Mouse (Mus musculus): ENCODE measurements around the gene Krt86. TPM values are rescaled to one million over a fixed set of nuclear protein-coding genes. Genes with fewer than 3 reads are reported as not detected.

Gene Krt86
- total RNA-seq (2012; rRNA removed) (not detected in 2 replicates), total RNA-seq (2014; rRNA removed) (not detected in 2 replicates), polyA plus RNA-seq (2012; ENCODE audit: insufficient read length, low read depth) (not detected in 2 replicates)

GRCm38 (mm10) chr15:101472952-101473528 lies at the start of gene Krt86:
Krt86 (plus strand) TSS chr15:101473478.
- Histone ChIP-seq H3K9ac (ENCODE audit: insufficient read depth, low read depth) (no peak within 1 kb of the TSS), H3K4me1 (ENCODE audit: control insufficient read depth in 1 of 2, insufficient read depth in 2 of 2) (no peaks in the 10 kb centered on the region), H3K27me3 (replicated peaks) (peaks cover 76% of the 10 kb centered on the region), H3K79me2 (replicated peaks; ENCODE audit: control insufficient read depth, extremely low read depth, insufficient read depth, poor library complexity, severe bottlenecking) (no peaks in the 10 kb centered on the region), H3K4me2 (ENCODE audit: insufficient read depth, low read depth, poor library complexity, severe bottlenecking) (no peak within 1 kb of the TSS), H3K4me3 (replicated peaks in 1 of 3; ENCODE audit: low read depth in 2 of 3, low read length in 2 of 3, poor library complexity in 1 of 3) (no peak within 1 kb of the TSS), H3K27ac (ENCODE audit: insufficient read depth, low read depth) (no peak within 1 kb of the TSS), H3K9me3 (replicated peaks; ENCODE audit: low read length) (no peaks in the 10 kb centered on the region), H3K36me3 (replicated peaks in 1 of 2; ENCODE audit: control insufficient read depth in 1 of 2, insufficient read depth in 1 of 2, low read length in 1 of 2) (no peaks in the 10 kb centered on the region)
- TF ChIP-seq TCF12 (IDR thresholded peaks at IDR 0.05; ENCODE audit: low read depth, low read length) = no peak
- TF ChIP-seq IRF4 (IDR thresholded peaks at IDR 0.05; ENCODE audit: low read depth, low read length) = no peak
- TF ChIP-seq ZNF384 (IDR thresholded peaks at IDR 0.05; ENCODE audit: low read depth, low read length) = peak; percentile 57
- 0 out of 2 replicates have a peak, but pooled peaks have one; percentile 26 for TF ChIP-seq MXI1 (IDR thresholded peaks at IDR 0.05; ENCODE audit: low read depth, low read length)
- TF ChIP-seq MYC (IDR thresholded peaks at IDR 0.05; ENCODE audit: low read depth, low read length) = no peak
- no peak for TF ChIP-seq NRF1 (IDR thresholded peaks at IDR 0.05; ENCODE audit: low read depth, low read length)
- no peak for TF ChIP-seq ZC3H11A (IDR thresholded peaks at IDR 0.05; ENCODE audit: low read depth, low read length)
- no peak for TF ChIP-seq E2F4 (IDR thresholded peaks at IDR 0.05; ENCODE audit: insufficient replicate concordance, low read depth, low read length)
- TF ChIP-seq USF2 (conservative IDR thresholded peaks at IDR 0.05; ENCODE audit: low read depth, low read length) = no peak
- TF ChIP-seq ZMIZ1 (IDR thresholded peaks at IDR 0.05; ENCODE audit: low read depth, low read length) = no peak
- no peak for TF ChIP-seq JUND (conservative IDR thresholded peaks at IDR 0.05; ENCODE audit: low read depth, low read length)
- TF ChIP-seq KAT2A (IDR thresholded peaks at IDR 0.05; ENCODE audit: insufficient replicate concordance, low read length) = no peak
- TF ChIP-seq CHD1 (IDR thresholded peaks at IDR 0.05; ENCODE audit: low read depth, low read length) = no peak
- TF ChIP-seq ZKSCAN1 (IDR thresholded peaks at IDR 0.05; ENCODE audit: borderline replicate concordance, low read depth, low read length) = no peak
- TF ChIP-seq EP300 (IDR thresholded peaks at IDR 0.05; ENCODE audit: low read length) = no peak
- no peak for TF ChIP-seq POLR2A (IDR thresholded peaks at IDR 0.05; ENCODE audit: low read depth, low read length)
- peak; percentile 39 for DNase-seq (ENCODE audit: extremely low read depth)
- in situ Hi-C loops (cut with MboI; ENCODE audit: low pct_ligation_motif_present, low pct_unique_long_range_greater_than_20kb, low sequenced_read_pairs) = no loop called here
- dilution Hi-C loops (cut with MboI; ENCODE audit: extremely low pct_ligation_motif_present, extremely low pct_unique_long_range_greater_than_20kb, low sequenced_read_pairs) = no loop called here

DNA sequence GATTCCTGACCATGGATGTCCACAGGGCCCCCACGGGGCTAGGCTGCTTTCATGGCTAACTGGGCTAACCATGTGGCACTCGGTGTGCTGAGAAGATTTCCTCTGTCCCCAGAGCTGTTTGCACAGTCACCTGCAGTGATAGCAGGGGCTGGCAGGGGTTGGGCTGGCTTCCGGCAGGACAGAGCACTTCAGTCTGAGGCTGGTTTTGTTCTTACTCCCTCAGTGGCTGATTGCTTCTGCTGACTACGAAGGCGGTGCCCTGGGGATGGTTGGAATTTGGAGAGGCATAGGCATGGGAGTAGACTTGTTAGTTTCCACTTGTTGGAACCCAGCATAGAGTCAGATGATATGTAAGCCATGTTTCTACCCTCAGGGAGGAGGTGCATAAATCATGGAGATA lies 48.4 kb upstream of the Krt86 start:
- peaks cover 54% of the 10 kb centered on the region for H3K27me3 ChIP-seq (replicated peaks)
- H3K36me3 ChIP-seq (replicated peaks in 1 of 2; ENCODE audit: control insufficient read depth in 1 of 2, insufficient read depth in 1 of 2, low read length in 1 of 2) = no peaks in the 10 kb centered on the region
- no peak overlapping the region for H3K9ac ChIP-seq (ENCODE audit: insufficient read depth, low read depth)
- H3K4me1 ChIP-seq (ENCODE audit: control insufficient read depth in 1 of 2, insufficient read depth in 2 of 2) = no peaks in the 10 kb centered on the region; a peak in 1 of 4 replicates
- H3K4me2 ChIP-seq (ENCODE audit: insufficient read depth, low read depth, poor library complexity, severe bottlenecking) = no peak overlapping the region
- no peak for TF ChIP-seq USF2 (conservative IDR thresholded peaks at IDR 0.05; ENCODE audit: low read depth, low read length)
- no peak for TF ChIP-seq SMC3 (IDR thresholded peaks at IDR 0.05; ENCODE audit: low read depth, low read length)
- no peak for TF ChIP-seq MAX (IDR thresholded peaks at IDR 0.05; ENCODE audit: low read length)
- TF ChIP-seq EP300 (IDR thresholded peaks at IDR 0.05; ENCODE audit: low read length) = no peak
- no peak for TF ChIP-seq ZNF384 (IDR thresholded peaks at IDR 0.05; ENCODE audit: low read depth, low read length)
- no peak for TF ChIP-seq RCOR1 (conservative IDR thresholded peaks at IDR 0.05; ENCODE audit: low read depth, low read length)
- TF ChIP-seq SIN3A (IDR thresholded peaks at IDR 0.05; ENCODE audit: low read length) = no peak
- no peak for TF ChIP-seq MAFK (IDR thresholded peaks at IDR 0.05; ENCODE audit: insufficient replicate concordance, low read length)
- TF ChIP-seq ELF1 (IDR thresholded peaks at IDR 0.05; ENCODE audit: low read depth, low read length) = no peak
- TF ChIP-seq POLR2A (IDR thresholded peaks at IDR 0.05; ENCODE audit: low read depth, low read length) = no peak
- in situ Hi-C loops (cut with MboI; ENCODE audit: low pct_ligation_motif_present, low pct_unique_long_range_greater_than_20kb, low sequenced_read_pairs) (no loop called here), dilution Hi-C loops (cut with MboI; ENCODE audit: extremely low pct_ligation_motif_present, extremely low pct_unique_long_range_greater_than_20kb, low sequenced_read_pairs) (no loop called here)
- no peaks in the 10 kb centered on the region for H3K9me3 ChIP-seq (replicated peaks; ENCODE audit: low read length)
- no peak for DNase-seq (ENCODE audit: extremely low read depth)
- H3K4me3 ChIP-seq (replicated peaks in 1 of 3; ENCODE audit: low read depth in 2 of 3, low read length in 2 of 3, poor library complexity in 1 of 3) = no peak overlapping the region
- H3K79me2 ChIP-seq (replicated peaks; ENCODE audit: control insufficient read depth, extremely low read depth, insufficient read depth, poor library complexity, severe bottlenecking) = no peaks in the 10 kb centered on the region
- no peak overlapping the region for H3K27ac ChIP-seq (ENCODE audit: insufficient read depth, low read depth)

Data from CH12.LX (cell line).